Mouse (Mus musculus): Measurements from ENCODE around the gene Baiap2. TPM values are rescaled to one million over a fixed set of nuclear protein-coding genes. Genes with fewer than 3 reads are reported as not detected.

Gene Baiap2
- polyA plus RNA-seq, 1 experiment from 2014 or later = 11.0 TPM

DNA sequence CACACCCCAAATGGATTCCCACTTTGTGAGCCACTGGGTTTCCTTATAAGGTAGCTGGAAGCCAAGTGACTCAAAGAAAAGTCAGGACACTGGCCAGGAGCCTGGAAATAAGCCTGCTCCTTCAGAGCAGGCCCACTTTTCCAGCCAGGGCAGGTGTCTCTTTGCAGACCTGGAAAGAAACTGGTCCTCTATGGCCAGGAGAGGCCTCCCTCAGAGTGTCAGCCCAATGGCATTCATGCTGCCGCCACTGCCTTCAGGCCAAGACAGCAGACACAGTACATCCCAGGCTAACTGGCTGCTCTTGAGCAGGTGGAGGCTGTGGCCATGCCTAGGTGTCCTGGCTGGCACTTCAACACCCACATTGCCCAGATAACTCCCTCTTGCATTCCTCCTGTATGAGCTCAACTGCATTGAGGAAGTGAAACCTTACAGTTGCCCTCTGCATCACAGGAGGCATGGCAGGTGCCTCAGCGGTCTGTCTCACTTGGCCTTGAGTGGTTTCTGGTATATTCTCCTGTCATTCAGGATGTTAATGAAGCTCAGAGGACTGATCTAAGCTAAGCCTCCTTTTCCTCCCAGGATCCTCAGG, 12.3 kb downstream of the Baiap2 start:
- Histone ChIP-seq H3K27ac (replicated peaks; ENCODE audit: low read depth, low read length) (0 out of 2 replicates have a peak overlapping the region, but pooled peaks have one; percentile 45), H3K9me3 (ENCODE audit: control insufficient read depth, low read length) (no peaks in the 10 kb centered on the region), H3K4me3 (replicated peaks; ENCODE audit: low read depth, low read length) (no peak overlapping the region), H3K9ac (replicated peaks; ENCODE audit: low read length) (no peak overlapping the region), H3K4me2 (ENCODE audit: low read length) (no peak overlapping the region), H3K27me3 (ENCODE audit: control insufficient read depth, insufficient read depth, low read length) (no peaks in the 10 kb centered on the region), H3K36me3 (ENCODE audit: control insufficient read depth, insufficient read depth, low read length) (no peaks in the 10 kb centered on the region), H3K4me1 (ENCODE audit: control insufficient read depth, insufficient read depth, low read length) (no peaks in the 10 kb centered on the region)
- WGBS = 86% methylated on average over 2 of the region's 2 CpGs
- ATAC-seq (ENCODE audit: low FRiP score, low TSS enrichment) (no peak), DNase-seq (no peak)

DNA sequence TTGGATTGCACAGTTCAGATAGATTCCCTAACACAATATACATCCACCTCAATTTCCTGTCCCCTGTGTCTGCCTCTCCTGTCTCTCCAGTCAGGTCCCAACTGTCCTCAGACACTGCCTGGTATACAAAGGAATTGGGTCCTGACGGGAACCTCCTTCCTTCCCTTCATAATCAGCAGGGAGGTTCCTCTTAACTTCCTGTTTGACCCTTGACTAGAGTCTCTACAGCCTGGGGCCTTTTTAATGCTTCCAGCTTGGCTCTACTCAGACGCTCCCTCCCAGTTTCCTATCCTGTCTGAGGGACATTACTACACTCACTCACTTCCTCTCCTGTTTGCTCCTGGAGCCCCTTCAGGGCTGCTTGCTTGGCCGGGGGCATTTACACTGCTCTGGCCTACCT, 12.9 kb downstream of the Baiap2 start:
- WGBS = 74% methylated on average over 3 of the region's 3 CpGs
- ATAC-seq (ENCODE audit: low FRiP score, low TSS enrichment) = no peak

GRCm38 (mm10) chr11:119956590-119956989, 14.0 kb downstream of the Baiap2 start:
- Histone ChIP-seq H3K4me1 (ENCODE audit: control insufficient read depth, insufficient read depth, low read length) (no peaks in the 10 kb centered on the region), H3K9ac (replicated peaks; ENCODE audit: low read length) (no peak overlapping the region), H3K4me3 (replicated peaks; ENCODE audit: low read depth, low read length) (no peak overlapping the region), H3K36me3 (ENCODE audit: control insufficient read depth, insufficient read depth, low read length) (no peaks in the 10 kb centered on the region), H3K27me3 (ENCODE audit: control insufficient read depth, insufficient read depth, low read length) (no peaks in the 10 kb centered on the region), H3K4me2 (ENCODE audit: low read length) (no peak overlapping the region), H3K27ac (replicated peaks; ENCODE audit: low read depth, low read length) (no peak overlapping the region), H3K9me3 (ENCODE audit: control insufficient read depth, low read length) (no peaks in the 10 kb centered on the region)
- WGBS = 88% methylated on average over 13 of the region's 13 CpGs
- no peak for DNase-seq
- no peak for ATAC-seq (ENCODE audit: low FRiP score, low TSS enrichment)

More for the DNA sequence above, 12.9 kb downstream of the Baiap2 start:
- Histone ChIP-seq H3K27ac (replicated peaks; ENCODE audit: low read depth, low read length) (no peak overlapping the region), H3K9ac (replicated peaks; ENCODE audit: low read length) (no peak overlapping the region), H3K9me3 (ENCODE audit: control insufficient read depth, low read length) (no peaks in the 10 kb centered on the region), H3K36me3 (ENCODE audit: control insufficient read depth, insufficient read depth, low read length) (no peaks in the 10 kb centered on the region), H3K4me3 (replicated peaks; ENCODE audit: low read depth, low read length) (no peak overlapping the region), H3K27me3 (ENCODE audit: control insufficient read depth, insufficient read depth, low read length) (no peaks in the 10 kb centered on the region), H3K4me2 (ENCODE audit: low read length) (no peak overlapping the region), H3K4me1 (ENCODE audit: control insufficient read depth, insufficient read depth, low read length) (no peaks in the 10 kb centered on the region)
- DNase-seq = no peak

DNA sequence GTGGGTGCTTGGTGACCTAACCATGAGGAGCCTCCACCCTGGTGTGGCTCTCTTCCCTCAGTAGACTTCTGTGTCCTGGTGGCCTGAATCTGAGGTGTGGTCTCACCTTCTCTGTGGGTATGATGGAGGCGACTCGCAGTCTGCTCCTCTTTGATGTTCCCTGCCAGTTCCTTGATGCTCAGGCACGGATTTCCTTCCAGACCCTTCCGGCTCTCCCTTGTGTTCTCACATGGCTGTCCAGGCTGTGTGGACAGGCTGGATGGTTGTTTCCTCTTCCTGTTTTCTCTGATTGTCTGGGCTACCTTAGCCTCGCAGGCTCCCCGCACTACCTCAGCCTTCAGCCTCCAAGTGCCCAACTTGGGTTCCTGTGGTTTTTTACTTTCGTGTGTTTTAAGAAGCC, 16.3 kb downstream of the Baiap2 start:
- 90% methylated on average over 7 of the region's 7 CpGs for WGBS
- Histone ChIP-seq H3K9ac (replicated peaks; ENCODE audit: low read length) (no peak overlapping the region), H3K4me1 (ENCODE audit: control insufficient read depth, insufficient read depth, low read length) (no peaks in the 10 kb centered on the region), H3K36me3 (ENCODE audit: control insufficient read depth, insufficient read depth, low read length) (no peaks in the 10 kb centered on the region), H3K27me3 (ENCODE audit: control insufficient read depth, insufficient read depth, low read length) (no peaks in the 10 kb centered on the region), H3K27ac (replicated peaks; ENCODE audit: low read depth, low read length) (0 out of 2 replicates have a peak overlapping the region, but pooled peaks have one; percentile 13), H3K4me2 (ENCODE audit: low read length) (no peak overlapping the region), H3K9me3 (ENCODE audit: control insufficient read depth, low read length) (no peaks in the 10 kb centered on the region), H3K4me3 (replicated peaks; ENCODE audit: low read depth, low read length) (no peak overlapping the region)
- ATAC-seq (ENCODE audit: low FRiP score, low TSS enrichment) (no peak), DNase-seq (no peak)

GRCm38 (mm10) chr11:119959714-119960113, 17.2 kb downstream of the Baiap2 start:
- no peaks in the 10 kb centered on the region; the same call in 1 of the 2 replicates for H3K4me1 ChIP-seq (ENCODE audit: control insufficient read depth, insufficient read depth, low read length)
- H3K36me3 ChIP-seq (ENCODE audit: control insufficient read depth, insufficient read depth, low read length) = no peaks in the 10 kb centered on the region
- no peak overlapping the region for H3K4me2 ChIP-seq (ENCODE audit: low read length)
- ATAC-seq (ENCODE audit: low FRiP score, low TSS enrichment) = no peak
- H3K27ac ChIP-seq (replicated peaks; ENCODE audit: low read depth, low read length) = no peak overlapping the region
- WGBS = 69% methylated on average over 4 of the region's 4 CpGs
- no peak overlapping the region for H3K4me3 ChIP-seq (replicated peaks; ENCODE audit: low read depth, low read length)
- no peaks in the 10 kb centered on the region for H3K9me3 ChIP-seq (ENCODE audit: control insufficient read depth, low read length)
- DNase-seq = no peak
- H3K9ac ChIP-seq (replicated peaks; ENCODE audit: low read length) = no peak overlapping the region
- H3K27me3 ChIP-seq (ENCODE audit: control insufficient read depth, insufficient read depth, low read length) = no peaks in the 10 kb centered on the region

- no peaks in the 10 kb centered on the region for H3K9me3 ChIP-seq (ENCODE audit: control insufficient read depth, low read length)
- no peak overlapping the region for H3K9ac ChIP-seq (replicated peaks; ENCODE audit: low read length)
- no peak for ATAC-seq (ENCODE audit: low FRiP score, low TSS enrichment)
- no peak overlapping the region for H3K27ac ChIP-seq (replicated peaks; ENCODE audit: low read depth, low read length)
- H3K36me3 ChIP-seq (ENCODE audit: control insufficient read depth, insufficient read depth, low read length) = no peaks in the 10 kb centered on the region
- H3K4me2 ChIP-seq (ENCODE audit: low read length) = no peak overlapping the region
- H3K4me1 ChIP-seq (ENCODE audit: control insufficient read depth, insufficient read depth, low read length) = no peaks in the 10 kb centered on the region; the same call in 1 of the 2 replicates
- H3K4me3 ChIP-seq (replicated peaks; ENCODE audit: low read depth, low read length) = no peak overlapping the region
- no peak for DNase-seq
- no peaks in the 10 kb centered on the region for H3K27me3 ChIP-seq (ENCODE audit: control insufficient read depth, insufficient read depth, low read length)
- WGBS = 96% methylated on average over 6 of the region's 6 CpGs
These were observed 18.1 kb downstream of the Baiap2 start for GRCm38 (mm10) chr11:119960671-119961070.

GRCm38 (mm10) chr11:119961511-119961910, 18.9 kb downstream of the Baiap2 start:
- Histone ChIP-seq H3K9ac (replicated peaks; ENCODE audit: low read length) (no peak overlapping the region), H3K4me2 (ENCODE audit: low read length) (no peak overlapping the region), H3K4me1 (ENCODE audit: control insufficient read depth, insufficient read depth, low read length) (no peaks in the 10 kb centered on the region; the same call in 1 of the 2 replicates), H3K36me3 (ENCODE audit: control insufficient read depth, insufficient read depth, low read length) (no peaks in the 10 kb centered on the region), H3K27ac (replicated peaks; ENCODE audit: low read depth, low read length) (no peak overlapping the region), H3K9me3 (ENCODE audit: control insufficient read depth, low read length) (no peaks in the 10 kb centered on the region), H3K4me3 (replicated peaks; ENCODE audit: low read depth, low read length) (no peak overlapping the region), H3K27me3 (ENCODE audit: control insufficient read depth, insufficient read depth, low read length) (no peaks in the 10 kb centered on the region)
- ATAC-seq (ENCODE audit: low FRiP score, low TSS enrichment) (no peak), DNase-seq (no peak)
- 81% methylated on average over 3 of the region's 3 CpGs for WGBS

GRCm38 (mm10) chr11:119965053-119965452, 22.5 kb downstream of the Baiap2 start:
- no peak overlapping the region for H3K4me2 ChIP-seq (ENCODE audit: low read length)
- H3K4me1 ChIP-seq (ENCODE audit: control insufficient read depth, insufficient read depth, low read length) = peaks cover 6% of the 10 kb centered on the region
- peak overlapping the region; percentile 2; the same call in 1 of the 2 replicates for H3K9ac ChIP-seq (replicated peaks; ENCODE audit: low read length)
- no peaks in the 10 kb centered on the region for H3K27me3 ChIP-seq (ENCODE audit: control insufficient read depth, insufficient read depth, low read length)
- H3K36me3 ChIP-seq (ENCODE audit: control insufficient read depth, insufficient read depth, low read length) = no peaks in the 10 kb centered on the region
- 5% methylated on average over 9 of the region's 9 CpGs for WGBS
- H3K4me3 ChIP-seq (replicated peaks; ENCODE audit: low read depth, low read length) = no peak overlapping the region
- no peaks in the 10 kb centered on the region for H3K9me3 ChIP-seq (ENCODE audit: control insufficient read depth, low read length)
- DNase-seq (peak; percentile 30), ATAC-seq (ENCODE audit: low FRiP score, low TSS enrichment) (no peak)
- H3K27ac ChIP-seq (replicated peaks; ENCODE audit: low read depth, low read length) = peak overlapping the region; percentile 3

DNA sequence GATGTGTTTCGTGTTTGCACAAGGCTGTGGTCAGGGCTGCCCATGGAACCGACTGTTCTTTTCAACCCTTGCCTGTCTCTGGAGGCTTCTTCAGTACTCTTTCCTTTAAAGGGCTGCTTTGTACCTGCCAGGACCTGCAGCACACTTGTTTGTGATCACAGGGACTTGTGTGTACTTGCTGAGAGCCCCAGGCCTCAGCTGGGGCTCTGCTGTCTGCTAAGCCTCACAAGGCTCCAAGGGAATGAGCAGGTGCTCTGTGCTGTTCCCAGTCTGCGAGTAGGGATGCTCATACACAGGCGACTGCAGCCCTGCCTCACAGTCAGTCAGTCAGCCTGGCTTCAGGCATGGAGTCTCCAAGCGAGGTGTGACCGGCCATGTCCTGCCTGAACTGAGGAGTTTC, 23.7 kb downstream of the Baiap2 start:
- Histone ChIP-seq H3K4me1 (ENCODE audit: control insufficient read depth, insufficient read depth, low read length) (peaks cover 16% of the 10 kb centered on the region), H3K27me3 (ENCODE audit: control insufficient read depth, insufficient read depth, low read length) (no peaks in the 10 kb centered on the region), H3K9me3 (ENCODE audit: control insufficient read depth, low read length) (no peaks in the 10 kb centered on the region), H3K9ac (replicated peaks; ENCODE audit: low read length) (no peak overlapping the region), H3K27ac (replicated peaks; ENCODE audit: low read depth, low read length) (no peak overlapping the region), H3K36me3 (ENCODE audit: control insufficient read depth, insufficient read depth, low read length) (no peaks in the 10 kb centered on the region), H3K4me3 (replicated peaks; ENCODE audit: low read depth, low read length) (no peak overlapping the region), H3K4me2 (ENCODE audit: low read length) (no peak overlapping the region)
- no peak for ATAC-seq (ENCODE audit: low FRiP score, low TSS enrichment)
- WGBS = 80% methylated on average over 6 of the region's 6 CpGs
- DNase-seq = no peak

All from midbrain, embryonic 14.5 days (tissue).